Mouse (Mus musculus) CH12.LX (cell line): ENCODE results near the gene Nrxn3. TPM values are rescaled to one million over a fixed set of nuclear protein-coding genes. Genes with fewer than 3 reads are reported as not detected.

ENCODE experiments used
- DNase-seq: peaks from one replicate; pipeline ENCODE4 v3.0.0-alpha.2; 2013; ENCODE audit errors: extremely low read depth
- H3K27ac ChIP-seq: 2 replicates; pipeline ENCODE4 v1.5.1; 2012; ENCODE audit warnings: low read depth, mild to moderate bottlenecking, control low read depth, moderate library complexity; ENCODE audit not compliant: insufficient read depth
- H3K27me3 ChIP-seq: replicated peaks from 2 replicates; pipeline ENCODE3; 2012; ENCODE audit warnings: inconsistent platforms
- H3K36me3 ChIP-seq, 2 experiments: replicated peaks in 1 of 2; 2 replicates each; pipeline versions ENCODE3 to v1.6.1; 2012; ENCODE audit warnings: inconsistent platforms in 1 of 2, low read length in 1 of 2, mild to moderate bottlenecking in 1 of 2, mixed read lengths in 1 of 2, moderate library complexity in 1 of 2; ENCODE audit not compliant: control insufficient read depth in 1 of 2, insufficient read depth in 1 of 2
- H3K4me1 ChIP-seq, 2 experiments: 2 replicates each; pipeline ENCODE4 v1.6.1; 2012; ENCODE audit warnings: inconsistent platforms in 1 of 2, moderate library complexity in 1 of 2; ENCODE audit not compliant: insufficient read depth in 2 of 2, control insufficient read depth in 1 of 2
- H3K4me2 ChIP-seq: 2 replicates; pipeline ENCODE4 v1.6.1; 2012; ENCODE audit warnings: low read depth, mild to moderate bottlenecking, control low read depth; ENCODE audit not compliant: poor library complexity, insufficient read depth, severe bottlenecking
- H3K4me3 ChIP-seq, 3 experiments: fragments of 150-350 bp in 1 of 3; sonication (generic) in 1 of 3; replicated peaks in 1 of 3; 2 replicates each; pipeline versions ENCODE3 to v1.5.1; 2011 to 2012; ENCODE audit warnings: low read depth in 2 of 3, low read length in 2 of 3, mild to moderate bottlenecking in 2 of 3, moderate library complexity in 2 of 3, control low read depth in 1 of 3, improper control_type of control experiment in 1 of 3, inconsistent platforms in 1 of 3, mixed read lengths in 1 of 3; ENCODE audit not compliant: poor library complexity in 1 of 3
- H3K79me2 ChIP-seq: replicated peaks from 2 replicates; pipeline ENCODE4 v1.6.1; 2012; ENCODE audit warnings: mild to moderate bottlenecking, moderate library complexity; ENCODE audit not compliant: control insufficient read depth, poor library complexity, insufficient read depth, severe bottlenecking; ENCODE audit errors: extremely low read depth
- H3K9ac ChIP-seq: 2 replicates; pipeline ENCODE4 v1.6.1; 2012; ENCODE audit warnings: low read depth, mild to moderate bottlenecking, control low read depth, moderate library complexity; ENCODE audit not compliant: insufficient read depth
- H3K9me3 ChIP-seq: replicated peaks from 2 replicates; pipeline ENCODE3; 2012; ENCODE audit warnings: low read length, inconsistent platforms, mixed read lengths
- BHLHE40 ChIP-seq: IDR thresholded peaks from 2 replicates; pipeline ENCODE4 v1.6.1; 2011; ENCODE audit warnings: mild to moderate bottlenecking, low read depth, low read length, improper control_type of control experiment
- CHD1 ChIP-seq: IDR thresholded peaks from 2 replicates; pipeline ENCODE4 v1.6.1; 2012; ENCODE audit warnings: low read depth, low read length, improper control_type of control experiment, inconsistent platforms
- CHD2 ChIP-seq: IDR thresholded peaks from 2 replicates; pipeline ENCODE4 v1.6.1; 2011; ENCODE audit warnings: low read length, improper control_type of control experiment
- CTCF ChIP-seq, 2 experiments: IDR thresholded peaks in 1 of 2; conservative IDR thresholded peaks in 1 of 2; 2 replicates each; pipeline ENCODE4 v1.5.1; 2011 to 2012; ENCODE audit warnings: low read depth in 2 of 2, low read length in 2 of 2, improper control_type of control experiment in 1 of 2, inconsistent platforms in 1 of 2, mild to moderate bottlenecking in 1 of 2, moderate library complexity in 1 of 2
- ELF1 ChIP-seq: IDR thresholded peaks from 2 replicates; pipeline ENCODE4 v1.6.1; 2014; ENCODE audit warnings: low read depth, mild to moderate bottlenecking, inconsistent platforms, low read length, improper control_type of control experiment
- ETS1 ChIP-seq: conservative IDR thresholded peaks from 2 replicates; pipeline ENCODE4 v1.6.1; 2012; ENCODE audit warnings: low read depth, mild to moderate bottlenecking, inconsistent platforms, low read length, improper control_type of control experiment, moderate library complexity
- HCFC1 ChIP-seq: IDR thresholded peaks from 2 replicates; pipeline ENCODE4 v1.6.1; 2012; ENCODE audit warnings: low read depth, mild to moderate bottlenecking, inconsistent platforms, low read length, improper control_type of control experiment
- IRF4 ChIP-seq: IDR thresholded peaks from 2 replicates; pipeline ENCODE4 v1.6.1; 2014; ENCODE audit warnings: low read depth, mild to moderate bottlenecking, inconsistent platforms, low read length, improper control_type of control experiment
- JUN ChIP-seq: IDR thresholded peaks from 2 replicates; pipeline ENCODE4 v1.6.1; 2011; ENCODE audit warnings: low read depth, mild to moderate bottlenecking, low read length, improper control_type of control experiment, moderate library complexity; ENCODE audit not compliant: insufficient read depth
- JUND ChIP-seq: conservative IDR thresholded peaks from 2 replicates; pipeline ENCODE4 v1.6.1; 2011; ENCODE audit warnings: low read depth, low read length, improper control_type of control experiment
- NELFE ChIP-seq: IDR thresholded peaks from 2 replicates; pipeline ENCODE4 v1.6.1; 2011; ENCODE audit warnings: low read depth, low read length, improper control_type of control experiment
- PAX5 ChIP-seq: IDR thresholded peaks from 2 replicates; pipeline ENCODE4 v1.6.1; 2012; ENCODE audit warnings: low read length, inconsistent platforms, mixed read lengths
- POLR2AphosphoS2 ChIP-seq: IDR thresholded peaks from 2 replicates; pipeline ENCODE4 v1.6.1; 2011; ENCODE audit warnings: low read depth, low read length, improper control_type of control experiment
- RCOR1 ChIP-seq: conservative IDR thresholded peaks from 2 replicates; pipeline ENCODE4 v1.6.1; 2012; ENCODE audit warnings: low read depth, mild to moderate bottlenecking, inconsistent platforms, low read length, improper control_type of control experiment
- SIN3A ChIP-seq: IDR thresholded peaks from 2 replicates; pipeline ENCODE4 v1.6.1; 2012; ENCODE audit warnings: low read length, improper control_type of control experiment, inconsistent platforms
- USF1 ChIP-seq: IDR thresholded peaks from 2 replicates; pipeline ENCODE4 v1.6.1; 2014; ENCODE audit warnings: low read depth, mild to moderate bottlenecking, inconsistent platforms, low read length, improper control_type of control experiment
- USF2 ChIP-seq: conservative IDR thresholded peaks from 2 replicates; pipeline ENCODE4 v1.6.1; 2011; ENCODE audit warnings: low read depth, low read length, improper control_type of control experiment
- ZNF384 ChIP-seq: IDR thresholded peaks from 2 replicates; pipeline ENCODE4 v1.6.1; 2012; ENCODE audit warnings: low read depth, low read length, improper control_type of control experiment, inconsistent platforms
- dilution Hi-C: fragments of 300-500 bp; cut with MboI; formaldehyde crosslinking; loops from 2 replicates; pipeline ENCODE4 v1.14.3; 2020; ENCODE audit warnings: low sequenced_read_pairs; ENCODE audit not compliant: extremely low pct_unique_long_range_greater_than_20kb, extremely low pct_ligation_motif_present
- in situ Hi-C: fragments of 300-500 bp; cut with MboI; formaldehyde crosslinking; loops from 3 replicates; pipeline ENCODE4 v1.14.3; 2019; ENCODE audit warnings: low sequenced_read_pairs, low pct_ligation_motif_present, low pct_unique_long_range_greater_than_20kb, mixed read lengths
- polyA plus RNA-seq: library from polyadenylated mRNA; unstranded; fragments of >175 nt; gene quantifications from 2 replicates; pipeline ENCODE4 v1.2.1, GENCODE M21; 2012; ENCODE audit warnings: low read depth; ENCODE audit not compliant: insufficient read length
- total RNA-seq, 2 experiments: library from RNA; depleted of rRNA; stranded (reverse); fragments of 300-350 nt in 1 of 2; fragments of >200 nt in 1 of 2; gene quantifications; 2 replicates each; pipeline ENCODE4 v1.2.3; 2012 to 2014

Gene Nrxn3
- total and polyA plus RNA-seq, 3 experiments = 0.04 to 0.17 (median 0.09) TPM

GRCm38 (mm10) chr12:89074551-89075295 lies 352.0 kb downstream of the Nrxn3 start:
- H3K4me3 ChIP-seq = no peak overlapping the region
- in situ Hi-C loops (no loop called here), dilution Hi-C loops (no loop called here)

GRCm38 (mm10) chr12:89093806-89094479 lies 371.3 kb downstream of the Nrxn3 start:
- H3K9me3 ChIP-seq = peaks cover 2% of the 10 kb centered on the region
- H3K4me1 ChIP-seq = no peaks in the 10 kb centered on the region
- H3K4me2 ChIP-seq = no peak overlapping the region
- no peaks in the 10 kb centered on the region for H3K36me3 ChIP-seq
- no peak for DNase-seq
- H3K9ac ChIP-seq = no peak overlapping the region
- in situ Hi-C loops = no loop called here
- dilution Hi-C loops = no loop called here
- no peaks in the 10 kb centered on the region for H3K27me3 ChIP-seq
- H3K79me2 ChIP-seq = no peaks in the 10 kb centered on the region
- no peak overlapping the region for H3K27ac ChIP-seq
- H3K4me3 ChIP-seq = no peak overlapping the region
- TF ChIP-seq CHD1 (no peak), NELFE (no peak), IRF4 (no peak), HCFC1 (no peak), ETS1 (no peak)

More at GRCm38 (mm10) chr12:89074551-89075295, 352.0 kb downstream of the Nrxn3 start:
- H3K4me2 ChIP-seq = no peak overlapping the region
- H3K79me2 ChIP-seq = no peaks in the 10 kb centered on the region
- no peak for DNase-seq
- H3K27me3 ChIP-seq = no peaks in the 10 kb centered on the region
- no peak overlapping the region for H3K27ac ChIP-seq
- H3K9ac ChIP-seq = no peak overlapping the region
- peaks cover 12 to 44% of the 10 kb centered on the region in 2 experiments for H3K4me1 ChIP-seq
- TF ChIP-seq SIN3A = no peak
- TF ChIP-seq ETS1 = no peak
- no peak for TF ChIP-seq USF1
- no peak for TF ChIP-seq JUND
- TF ChIP-seq HCFC1 = no peak
- no peak for TF ChIP-seq BHLHE40
- no peak for TF ChIP-seq USF2
- no peak for TF ChIP-seq CHD2
- TF ChIP-seq POLR2AphosphoS2 = no peak
- no peak for TF ChIP-seq RCOR1
- no peak for TF ChIP-seq CTCF (conservative IDR thresholded peaks at IDR 0.05 in 1 of 2, IDR thresholded peaks at IDR 0.05 in 1 of 2; ENCODE audit: low read depth in 2 of 2, low read length in 2 of 2)
- no peak for TF ChIP-seq ZNF384
- TF ChIP-seq PAX5 = no peak
- no peak for TF ChIP-seq ELF1
- no peak for TF ChIP-seq JUN
- TF ChIP-seq, all 38 proteins: peak for 0
- H3K9me3 ChIP-seq = no peaks in the 10 kb centered on the region
- H3K36me3 ChIP-seq = no peaks in the 10 kb centered on the region
